Mouse (Mus musculus) kidney, adult 2 months (tissue): ENCODE results near the gene Hpd.

Source experiments
- CTCF ChIP-seq: fragments of 200-500 bp; conservative IDR thresholded peaks from 2 replicates; pipeline ENCODE4 v1.5.1; 2011; ENCODE audit warnings: low read depth, mild to moderate bottlenecking, control low read depth, low read length, moderate library complexity, mixed read lengths; ENCODE audit not compliant: insufficient read depth, insufficient read length
- POLR2A ChIP-seq: fragments of 200-500 bp; IDR thresholded peaks from one replicate; pipeline ENCODE4 v1.6.1; 2011; ENCODE audit warnings: low read depth, low read length, control low read depth

- no peak for TF ChIP-seq CTCF
- TF ChIP-seq POLR2A: no peak
Observed at GRCm38 (mm10) chr5:123196746-123197145, 14.2 kb upstream of the Hpd start.
